Mouse (Mus musculus) erythroblast, embryonic 14.5 days (primary cell): ENCODE measurements around the gene Ufsp1.

Experiments
- GATA1 ChIP-seq: IDR thresholded peaks from 2 replicates; pipeline ENCODE4 v1.6.1; 2012; ENCODE audit warnings: low read length, inconsistent platforms, mixed read lengths
- TAL1 ChIP-seq: IDR thresholded peaks from 3 replicates; pipeline ENCODE4 v1.6.1; 2012; ENCODE audit warnings: low read length, inconsistent platforms, mixed read lengths

- no peak for TF ChIP-seq TAL1
- TF ChIP-seq GATA1: no peak
Measured at GRCm38 (mm10) chr5:137288999-137289470, 5.4 kb upstream of the Ufsp1 start.
